Mouse (Mus musculus): ENCODE data around the gene Ppp4c.
"Not testable (repeated sequence)": the region's sequence is repeated elsewhere in the genome, so short reads cannot be mapped to it uniquely, and the experiment has no call there.

The Ppp4c gene

DNA sequence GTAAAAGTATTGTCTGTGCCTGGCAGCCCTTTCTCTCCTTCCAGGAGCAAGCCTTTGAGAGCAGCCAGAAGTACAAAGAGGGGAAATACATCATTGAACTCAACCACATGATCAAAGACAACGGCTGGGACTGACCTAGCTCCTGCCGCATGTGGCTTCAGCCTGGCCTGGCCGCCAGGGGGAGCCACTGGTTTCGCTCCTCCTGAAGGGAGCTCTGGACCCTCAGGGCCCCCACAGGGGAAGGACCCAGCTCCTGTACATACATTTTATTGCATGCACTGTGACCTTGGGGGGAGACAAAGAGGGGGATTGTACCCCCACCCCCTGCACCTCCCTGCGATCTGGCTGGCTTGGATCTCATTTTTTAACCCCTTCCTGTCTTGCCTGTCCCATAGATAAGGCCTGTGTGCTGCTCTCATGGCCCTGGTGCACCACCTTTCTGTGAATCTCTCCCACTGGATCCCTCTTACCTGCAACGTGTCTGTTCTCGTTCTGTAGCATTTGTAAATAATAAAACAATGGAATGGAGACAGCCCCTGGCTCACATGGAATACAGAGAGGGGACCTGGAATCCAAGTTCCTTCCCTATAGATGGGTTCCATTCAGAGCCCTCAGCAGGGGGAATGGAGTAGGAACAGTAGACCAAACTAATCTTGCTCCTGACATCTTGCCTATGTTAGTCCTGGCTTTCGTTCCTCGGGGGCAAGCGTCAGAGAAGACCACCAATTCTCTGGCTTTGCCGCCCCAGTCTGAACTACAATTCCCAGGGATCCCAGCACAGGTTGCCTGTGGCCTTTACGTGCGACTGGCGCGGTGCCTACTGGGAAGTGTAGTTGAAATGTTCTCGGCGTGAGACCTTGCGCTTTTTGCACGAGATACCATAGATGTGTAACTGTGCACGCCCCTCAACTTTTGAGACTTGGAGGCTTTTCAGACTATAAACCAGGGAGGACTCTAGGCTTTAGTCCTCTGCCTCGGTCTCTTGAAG, 12.0 kb downstream of the Ppp4c start:
- peak; percentile 93 for DNase-seq

DNA sequence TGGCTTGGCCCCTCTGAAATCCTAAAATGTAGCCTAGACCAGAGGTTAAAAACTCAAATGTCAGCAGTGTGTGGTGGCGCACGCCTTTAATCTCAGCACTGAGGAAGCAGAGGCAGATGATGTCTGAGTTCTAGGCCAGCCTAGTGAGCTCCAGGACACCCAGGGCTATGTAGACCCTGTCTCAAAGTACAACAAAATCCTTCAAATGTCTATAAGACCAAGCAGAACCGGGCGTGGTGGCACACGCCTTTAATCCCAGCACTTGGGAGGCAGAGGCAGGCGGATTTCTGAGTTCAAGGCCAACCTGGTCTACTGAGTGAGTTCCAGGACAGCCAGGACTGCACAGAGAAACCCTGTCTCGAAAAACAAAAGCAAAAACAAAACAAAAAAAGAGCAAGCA, 13.2 kb downstream of the Ppp4c start:
- DNase-seq: not testable (repeated sequence)

DNA sequence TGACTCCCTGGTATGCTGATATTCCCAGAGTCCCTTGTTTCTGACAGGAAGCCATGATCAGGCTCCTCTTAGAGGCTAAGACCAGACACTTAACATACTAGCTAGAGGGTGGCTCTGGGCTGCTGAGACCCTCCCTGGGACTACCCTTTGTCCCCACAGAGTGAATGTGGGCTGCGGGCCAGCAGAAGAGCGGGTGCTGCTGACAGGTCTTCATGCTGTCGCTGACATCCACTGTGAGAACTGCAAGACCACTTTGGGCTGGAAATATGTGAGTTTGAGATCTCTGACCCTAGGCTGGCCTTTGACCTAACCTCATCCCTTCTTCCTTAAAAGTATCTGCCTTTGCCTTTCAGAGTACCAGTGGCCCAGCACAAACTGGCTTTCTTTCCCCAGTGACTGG, 14.1 kb downstream of the Ppp4c start:
- DNase-seq: no peak

DNA sequence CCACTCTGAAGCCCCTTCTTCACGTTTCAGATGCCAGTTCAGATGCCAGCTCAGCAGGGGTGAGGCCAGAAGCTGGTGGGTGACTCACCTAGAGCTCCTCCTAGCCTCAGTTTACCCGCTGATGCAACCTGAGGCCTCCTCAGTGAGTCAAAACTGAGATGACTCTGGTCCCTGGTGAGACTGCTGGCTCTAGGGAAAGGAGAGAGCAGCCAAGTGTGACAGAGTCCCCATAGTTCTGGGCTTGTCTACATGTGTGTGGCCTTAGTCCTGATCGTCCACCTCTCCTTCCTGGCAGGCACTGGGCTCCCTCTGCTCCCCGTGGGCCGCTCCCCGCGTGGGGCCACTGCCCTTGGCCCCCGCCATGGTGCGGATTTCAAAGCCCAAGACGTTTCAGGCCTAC, 14.8 kb downstream of the Ppp4c start:
- no peak for DNase-seq

DNA sequence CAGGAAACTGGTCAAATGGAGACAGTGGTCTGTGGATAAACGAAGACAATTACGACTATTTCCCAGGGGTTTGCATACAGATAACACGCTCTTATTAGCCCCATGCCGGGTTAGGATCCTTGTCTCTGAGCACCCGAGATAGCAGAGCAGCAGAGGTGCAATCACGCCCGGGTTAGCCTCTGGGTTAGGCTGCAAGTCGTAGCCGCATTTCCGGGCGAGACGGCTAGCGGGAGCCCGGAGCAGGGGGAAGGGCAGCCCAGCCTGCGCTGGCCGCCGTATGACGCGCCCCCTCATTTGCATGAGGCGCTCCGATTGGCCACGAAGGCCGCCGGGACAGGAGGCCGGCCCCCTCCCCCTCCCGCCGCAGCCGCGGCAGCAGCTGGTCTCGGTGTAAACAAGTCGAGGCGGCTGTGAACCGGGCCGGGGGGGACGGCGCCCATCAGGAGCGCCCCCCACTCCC, 15.7 kb downstream of the Ppp4c start, which contains the start of gene Ypel3:
TSS of gene Ypel3 (plus strand) at position 358 of the 460 bp plus-strand sequence.
- peak; percentile 96 for DNase-seq

DNA sequence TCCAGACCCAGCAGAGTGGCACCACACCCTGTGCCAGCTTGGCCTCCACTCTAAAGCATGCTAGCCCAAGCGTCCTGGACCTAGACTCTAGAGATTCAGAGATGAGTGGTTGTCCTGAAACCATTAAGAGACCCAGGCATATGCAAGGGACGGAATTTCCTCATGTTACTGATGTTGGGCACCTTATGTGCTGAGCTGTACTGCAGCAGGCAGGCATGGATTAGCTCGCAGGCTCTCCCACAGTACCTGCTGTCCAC, 16.4 kb downstream of the Ppp4c start:
- no peak for DNase-seq

DNA sequence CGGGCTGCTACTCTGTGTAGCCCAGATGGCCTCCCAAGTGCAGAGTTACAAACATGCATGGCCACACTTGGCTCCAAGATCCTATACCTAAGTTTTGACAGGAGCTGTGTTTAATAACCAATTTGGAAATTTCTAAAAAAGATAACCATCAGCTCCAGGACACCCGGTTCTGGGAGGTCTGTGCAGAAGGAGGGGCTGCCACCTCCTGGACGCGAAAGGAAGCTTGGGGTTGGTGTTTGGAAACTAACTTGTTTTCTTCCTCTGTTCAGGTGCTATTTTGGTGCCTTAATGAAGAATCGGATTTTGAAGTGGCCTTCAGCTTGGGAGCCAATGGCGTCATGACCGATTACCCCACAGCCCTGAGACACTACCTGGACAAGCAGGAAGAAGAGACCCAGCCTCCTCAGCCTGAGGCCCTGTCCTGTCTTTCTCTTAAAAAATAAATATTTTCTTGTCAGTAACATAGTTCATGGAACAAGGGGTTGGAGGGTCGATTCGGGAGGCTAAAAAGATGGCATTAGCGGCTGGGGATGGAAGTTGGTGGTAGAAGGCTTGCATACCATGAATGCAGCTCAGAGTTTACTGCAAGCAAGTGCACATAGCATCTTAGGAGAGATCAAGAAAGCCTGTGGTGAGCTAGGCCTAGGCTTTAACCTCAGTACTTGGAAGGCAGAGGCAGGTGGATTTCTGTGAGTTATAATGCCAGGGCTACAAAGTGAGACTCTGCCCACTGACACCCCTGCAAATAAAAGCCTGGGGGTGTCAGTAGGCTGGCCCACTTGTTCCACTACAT, 16.9 kb downstream of the Ppp4c start:
- no peak for DNase-seq

DNA sequence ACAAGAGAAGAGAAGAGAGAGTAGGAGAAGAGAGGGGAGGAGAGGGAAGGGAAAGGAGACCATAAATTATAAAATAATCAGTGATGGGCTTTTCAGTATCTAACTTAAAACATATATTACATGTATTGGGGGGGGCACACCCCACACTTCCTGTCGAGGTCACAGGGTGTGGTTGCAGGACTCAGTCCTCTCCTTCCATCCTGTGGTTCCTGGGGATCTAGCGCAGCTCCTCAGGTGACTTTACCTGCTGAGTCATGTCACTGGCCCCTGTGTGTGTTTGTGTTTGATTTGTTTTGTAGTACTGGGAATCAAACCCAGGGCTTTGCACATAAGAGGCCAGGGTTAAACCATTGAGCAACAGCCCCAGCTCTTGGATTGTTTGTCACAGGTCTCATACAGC, 17.8 kb downstream of the Ppp4c start:
- DNase-seq: no peak

DNA sequence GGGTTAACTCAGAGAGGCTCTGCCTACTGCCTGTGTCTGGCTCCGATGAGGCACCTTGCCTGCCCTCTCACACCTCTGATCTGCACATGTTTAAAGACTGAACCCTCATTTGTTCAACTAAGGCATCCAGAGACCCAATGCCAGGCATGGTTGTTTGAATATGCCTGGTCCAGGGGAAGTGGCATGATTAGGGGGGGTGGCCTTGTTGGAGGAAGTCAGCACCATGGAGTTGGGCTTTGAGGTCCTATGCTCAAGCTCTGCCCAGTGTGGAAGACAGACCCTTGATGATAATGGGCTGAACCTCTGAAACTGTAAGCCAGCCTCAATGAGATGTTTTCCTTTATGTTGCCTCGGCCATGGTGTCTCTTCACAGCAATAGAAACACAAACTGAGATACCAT, 18.9 kb downstream of the Ppp4c start:
- DNase-seq: no peak

DNA sequence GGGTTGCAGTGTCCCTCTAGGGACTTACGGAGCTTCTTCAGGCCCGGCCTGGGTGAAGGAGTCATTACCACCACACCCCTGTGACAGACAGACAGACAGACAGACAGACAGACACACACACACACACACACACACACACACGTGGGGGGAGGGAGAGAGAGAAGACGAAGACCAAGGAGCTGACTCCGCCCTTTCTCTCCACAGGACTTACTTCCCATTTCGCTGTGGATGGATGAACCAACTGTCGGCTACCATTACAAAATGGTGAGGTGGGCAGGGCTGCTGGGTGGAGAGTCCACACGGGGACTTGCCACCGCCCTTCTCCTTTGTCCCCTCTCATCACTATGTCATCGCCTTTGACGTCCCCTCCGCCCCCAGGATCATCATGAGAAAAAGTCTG, 21.5 kb downstream of the Ppp4c start:
- DNase-seq: no peak

DNA sequence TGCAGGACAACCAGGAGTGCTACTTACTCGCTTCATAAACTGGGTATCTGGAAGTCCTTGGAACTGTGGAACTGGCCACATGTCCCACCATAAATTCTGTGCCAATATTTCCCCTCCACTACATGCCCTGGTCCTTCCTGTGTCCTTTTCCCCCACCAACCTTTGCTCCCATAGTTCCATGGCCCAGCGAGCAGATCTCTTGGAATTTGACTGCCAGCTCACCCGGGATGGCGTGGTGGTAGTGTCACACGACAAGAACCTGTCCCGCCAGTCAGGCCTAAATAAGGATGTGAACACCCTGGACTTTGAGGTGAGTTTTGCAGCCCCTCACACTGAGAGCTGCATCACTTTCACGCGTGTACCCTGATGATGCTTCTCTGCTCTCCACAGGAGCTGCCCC, 25.3 kb downstream of the Ppp4c start:
- DNase-seq: no peak

DNA sequence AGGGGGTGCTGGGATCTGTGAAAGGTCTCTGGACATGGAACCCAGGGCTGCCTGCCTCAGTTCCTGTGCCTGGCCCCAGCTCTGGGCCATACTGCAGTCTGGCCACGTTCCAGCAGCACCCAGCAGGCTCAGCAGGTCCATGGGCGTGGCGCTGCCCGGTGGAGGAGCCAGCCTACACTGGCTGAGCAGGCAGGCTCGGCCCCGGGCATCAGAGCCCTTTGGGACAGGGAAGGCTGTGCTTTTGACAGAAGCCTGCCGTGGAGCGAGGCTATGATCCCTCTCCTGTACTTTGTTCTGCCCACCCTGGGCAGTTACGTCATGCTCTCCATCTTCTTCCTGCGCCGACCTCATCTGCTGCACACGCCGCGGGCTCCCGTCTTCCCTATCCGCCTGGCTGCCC, 26.1 kb downstream of the Ppp4c start, which contains the start of gene Gdpd3:
TSS of gene Gdpd3 (plus strand) at position 134 of the 400 bp plus-strand sequence.
- no peak for DNase-seq

DNA sequence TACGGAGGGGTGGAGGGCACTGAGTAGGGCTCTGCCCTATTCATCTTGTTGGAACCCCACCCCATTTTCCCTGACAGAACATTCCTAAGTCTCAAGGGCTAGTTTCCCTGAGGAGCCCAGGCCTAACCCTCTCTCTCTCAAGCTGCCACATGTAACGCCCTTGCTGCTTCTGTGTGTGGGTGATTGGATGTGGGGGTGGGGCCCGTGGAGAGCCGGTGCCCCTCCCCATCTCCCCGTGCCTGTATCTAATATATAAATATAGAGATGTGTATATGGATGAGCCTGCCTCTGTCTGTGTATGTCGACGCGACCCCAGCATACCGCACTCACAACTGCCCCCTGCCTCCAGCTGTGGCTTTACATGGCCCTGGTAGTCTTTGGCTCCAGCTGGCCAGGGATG, 26.8 kb downstream of the Ppp4c start:
- no peak for DNase-seq

DNA sequence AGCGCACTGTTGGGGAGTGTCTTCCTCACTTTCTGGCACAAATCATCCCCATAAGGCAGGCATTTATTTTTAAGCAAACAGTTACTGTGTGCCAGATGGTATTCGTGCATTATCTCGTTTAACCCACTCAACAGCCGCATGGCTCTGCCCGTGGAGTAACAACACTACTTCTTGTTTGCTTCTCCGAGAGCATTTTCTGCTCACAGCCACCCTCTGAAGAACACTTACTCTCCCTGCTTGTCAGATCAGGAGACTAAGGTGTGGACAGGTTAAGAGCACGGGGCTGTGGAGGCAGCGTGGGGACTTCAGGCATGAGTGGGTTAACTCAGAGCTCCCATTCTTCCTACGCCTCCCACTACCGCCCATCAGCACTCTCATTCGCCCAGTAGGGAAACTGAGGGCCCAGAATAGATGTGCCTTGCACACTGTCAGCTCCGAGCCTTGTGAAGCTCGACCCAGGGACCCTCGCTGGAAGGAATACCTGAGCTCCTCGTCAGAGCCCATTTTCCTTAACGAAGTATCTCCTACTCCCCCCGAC, 29.8 kb downstream of the Ppp4c start:
- no peak for DNase-seq

DNA sequence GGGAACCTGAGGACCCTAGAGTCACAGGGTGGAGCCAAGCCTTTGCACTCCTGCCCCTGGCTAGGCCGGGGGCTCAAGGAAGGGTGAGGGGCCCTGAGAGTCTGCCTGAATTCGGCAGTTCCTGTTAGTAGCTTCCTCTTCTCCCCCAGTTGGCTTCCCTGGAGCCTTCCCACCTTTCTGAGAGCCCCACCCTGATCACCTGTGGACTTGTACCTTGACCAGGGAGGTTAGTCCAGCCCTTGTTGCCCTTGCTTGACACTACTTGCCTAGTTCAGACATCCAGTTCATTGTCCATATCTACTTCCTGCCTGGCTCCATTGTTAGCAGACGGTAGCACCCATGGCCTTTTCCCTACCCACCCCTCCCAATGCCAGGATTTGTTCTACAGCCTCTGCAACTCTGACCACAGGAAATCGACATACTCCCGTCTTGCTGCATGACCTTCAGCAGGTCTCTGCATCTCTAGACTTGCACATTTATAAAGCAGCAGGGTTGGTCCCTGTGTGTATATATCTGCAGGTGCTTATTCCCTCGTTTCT, 30.7 kb downstream of the Ppp4c start:
- DNase-seq: no peak

DNA sequence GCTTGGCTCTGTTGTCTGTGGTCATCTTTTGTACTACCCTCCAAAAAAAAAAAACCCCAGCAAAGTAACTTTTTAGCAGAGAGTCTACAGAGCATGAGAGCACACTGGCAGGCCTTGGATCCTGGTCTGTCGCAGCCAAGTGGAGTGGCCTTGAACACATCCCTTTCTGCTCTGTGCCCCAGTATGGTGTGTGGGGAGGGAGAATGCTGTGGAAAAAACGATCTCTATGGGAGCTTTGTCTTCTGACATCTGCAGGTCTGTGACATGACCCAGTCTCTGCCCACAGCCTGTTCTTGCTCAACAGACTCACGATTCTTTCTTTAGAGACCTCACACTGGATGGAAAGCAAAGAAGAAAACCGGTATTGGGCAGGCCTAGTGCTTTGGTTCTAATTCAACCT, 31.3 kb downstream of the Ppp4c start:
- no peak for DNase-seq

DNA sequence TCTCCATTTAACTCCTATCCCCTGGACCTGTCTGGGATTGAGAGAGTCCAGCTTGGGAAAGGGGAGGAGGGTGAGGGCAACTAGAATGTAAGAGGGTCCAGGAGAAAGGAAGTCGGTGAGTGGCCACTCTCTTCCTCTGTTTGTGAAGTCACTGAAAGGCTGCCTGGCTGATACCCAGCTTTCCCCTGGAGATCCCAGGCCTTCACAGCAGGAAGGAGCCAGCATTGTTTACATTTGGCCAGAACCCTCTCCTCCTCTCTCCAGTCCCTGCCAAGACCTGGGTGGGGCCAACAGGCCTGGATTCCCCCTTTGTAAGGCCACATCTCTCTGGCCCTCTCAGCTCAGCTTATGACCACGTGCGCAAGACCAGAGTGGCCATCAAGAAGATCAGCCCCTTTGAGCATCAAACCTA, 31.9 kb downstream of the Ppp4c start:
- DNase-seq: peak; percentile 49

DNA sequence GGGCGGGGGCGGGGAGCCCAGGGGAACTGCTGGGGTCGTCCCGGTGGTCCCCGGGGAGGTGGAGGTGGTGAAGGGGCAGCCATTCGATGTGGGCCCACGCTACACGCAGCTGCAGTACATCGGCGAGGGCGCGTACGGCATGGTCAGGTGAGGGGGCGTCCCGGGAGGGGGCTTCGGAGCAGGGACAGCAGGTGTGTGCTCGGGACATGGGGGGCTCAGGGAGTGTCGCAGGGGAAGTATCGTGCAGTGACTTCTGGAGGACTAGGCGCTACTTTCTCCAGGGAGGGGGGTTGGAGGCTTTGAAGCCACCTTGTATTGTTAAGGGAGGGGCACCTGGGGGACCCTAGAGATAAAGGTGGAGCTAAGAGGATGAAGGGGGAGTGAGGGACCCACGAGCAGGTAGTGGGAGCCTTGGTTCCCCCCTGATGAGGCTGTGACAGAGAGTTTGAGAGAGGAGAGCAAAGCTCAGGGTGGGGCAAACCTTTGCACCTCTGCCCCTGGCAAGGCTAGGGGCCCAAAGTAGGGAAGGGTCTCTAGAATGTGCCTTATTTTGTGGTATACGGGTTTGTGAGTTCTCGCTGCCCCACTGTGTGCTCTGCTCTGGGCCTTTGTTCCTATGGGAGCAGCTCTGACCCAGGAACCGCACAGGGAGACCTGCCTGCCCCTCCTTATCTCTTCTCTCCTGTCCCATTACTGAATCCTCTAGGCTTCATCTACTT, 32.5 kb downstream of the Ppp4c start:
- no peak for DNase-seq

DNA sequence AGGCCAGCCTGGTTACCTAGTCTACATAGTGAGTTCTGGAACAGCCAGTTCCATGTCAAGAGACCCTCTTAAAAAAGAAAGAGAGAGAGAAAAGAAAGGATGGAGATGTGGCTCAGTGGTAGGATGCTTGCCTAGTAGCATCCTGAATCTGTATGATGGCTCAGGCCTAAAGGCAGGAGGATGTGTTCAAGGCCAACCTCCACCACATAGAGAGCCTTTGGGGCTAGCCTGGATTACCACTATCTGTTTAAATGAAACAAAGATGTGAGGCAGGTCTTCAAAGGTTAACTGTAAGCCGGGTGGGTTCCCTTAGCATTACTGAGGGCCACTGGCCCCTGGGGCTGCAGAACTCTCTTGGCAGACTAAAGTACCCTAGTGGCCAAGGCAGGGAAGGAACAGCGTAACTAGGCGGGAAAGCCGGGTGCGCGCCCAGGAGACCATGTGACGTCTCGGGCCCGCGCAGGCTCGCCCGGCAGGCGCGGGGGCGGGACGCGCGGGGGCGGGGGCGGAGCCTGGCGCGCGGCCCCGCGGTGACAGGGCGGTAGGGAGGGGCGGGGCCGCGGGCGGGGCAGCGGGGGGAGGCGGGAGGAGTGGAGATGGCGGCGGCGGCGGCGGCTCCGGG, 33.1 kb downstream of the Ppp4c start, which contains the start of gene Mapk3:
TSS of gene Mapk3 (plus strand) at position 552 of the 622 bp plus-strand sequence.
- DNase-seq: peak; percentile 96

DNA sequence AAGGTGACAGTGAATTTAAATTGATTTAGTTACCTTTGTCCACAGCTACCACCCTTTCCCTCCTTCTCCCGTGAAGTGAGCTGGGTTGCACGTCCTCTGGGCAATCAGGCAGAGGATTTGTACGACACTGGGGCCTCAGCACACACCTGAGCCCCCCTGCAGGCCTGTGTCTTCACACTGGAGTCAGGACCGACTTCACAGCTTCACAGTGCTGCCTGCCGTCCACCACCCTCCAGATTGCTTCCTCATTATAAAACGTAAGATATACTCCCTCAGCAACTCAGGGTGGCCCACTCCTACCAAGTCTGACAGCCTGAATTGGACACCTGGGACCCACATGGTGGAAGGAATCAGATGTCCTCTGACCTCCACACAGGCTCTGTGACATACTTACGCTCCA, 33.8 kb downstream of the Ppp4c start:
- DNase-seq: no peak

DNA sequence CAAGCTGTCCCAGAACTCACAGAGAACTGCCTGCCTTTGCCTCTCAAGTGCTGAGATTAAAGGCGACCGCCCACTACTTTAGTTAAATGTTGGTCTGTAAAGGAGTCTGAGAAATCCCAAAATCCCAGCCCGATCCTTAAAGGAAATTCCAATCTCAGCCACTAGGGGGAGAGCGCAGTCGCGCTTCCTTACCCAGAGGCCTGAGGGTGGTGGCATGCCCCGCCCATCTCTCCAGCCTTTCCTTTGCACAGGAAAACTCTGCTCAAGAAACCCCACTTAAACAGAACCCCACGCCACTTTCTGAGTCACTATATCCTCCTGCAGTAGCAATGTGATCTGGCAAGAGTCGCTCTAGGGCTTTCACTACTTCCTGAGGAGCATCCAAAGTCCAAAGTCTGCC, 37.4 kb downstream of the Ppp4c start:
- peak; percentile 87 for DNase-seq
